Mouse (Mus musculus) small intestine, adult 2 months (tissue): ENCODE data around the gene Micu1. TPM values are rescaled to one million over a fixed set of nuclear protein-coding genes. Genes with fewer than 3 reads are reported as not detected.

Experiments
- H3K27ac ChIP-seq: fragments of 200-500 bp; 2 replicates; pipeline ENCODE4 v1.5.1; 2012; ENCODE audit warnings: low read depth, low read length, control low read depth, inconsistent platforms; ENCODE audit not compliant: insufficient read depth
- H3K27me3 ChIP-seq: fragments of 200-500 bp; 2 replicates; pipeline ENCODE4 v1.6.1; 2012; ENCODE audit warnings: mild to moderate bottlenecking, moderate library complexity, low read length, inconsistent platforms; ENCODE audit not compliant: control insufficient read depth, insufficient read depth
- H3K36me3 ChIP-seq: fragments of 200-500 bp; 2 replicates; pipeline ENCODE4 v1.6.1; 2012; ENCODE audit warnings: mild to moderate bottlenecking, low read length, control low read depth, inconsistent platforms; ENCODE audit not compliant: control insufficient read depth, insufficient read depth
- H3K4me1 ChIP-seq: fragments of 200-500 bp; 2 replicates; pipeline ENCODE4 v1.6.1; 2012; ENCODE audit warnings: low read length, inconsistent platforms, mixed read lengths; ENCODE audit not compliant: control insufficient read depth, insufficient read depth, insufficient read length
- H3K4me3 ChIP-seq: fragments of 200-500 bp; 2 replicates; pipeline ENCODE4 v1.5.1; 2012; ENCODE audit warnings: low read depth, mild to moderate bottlenecking, control low read depth, inconsistent platforms, low read length, moderate library complexity
- CTCF ChIP-seq: fragments of 200-500 bp; IDR thresholded peaks from 2 replicates; pipeline ENCODE4 v1.5.1; 2012; ENCODE audit warnings: low read depth, mild to moderate bottlenecking, control low read depth, inconsistent platforms, low read length, moderate library complexity, mixed read lengths; ENCODE audit not compliant: insufficient replicate concordance, insufficient read length; ENCODE audit errors: extremely low read depth
- POLR2A ChIP-seq: fragments of 200-500 bp; IDR thresholded peaks from 2 replicates; pipeline ENCODE4 v1.6.1; 2012; ENCODE audit warnings: low read depth, mild to moderate bottlenecking, control low read depth, inconsistent platforms, low read length, moderate library complexity
- WGBS: fragments of 180-500 bp; shearing (Covaris S2); methylation state at CpG from one replicate; pipeline ENCODE4 v1.1.7; 2018; 5-methylcytosine and 5-hydroxymethylcytosine counted together
- polyA plus RNA-seq: library from polyadenylated mRNA; depleted of rRNA; stranded (reverse); fragments of >200 nt; gene quantifications from 2 replicates; pipeline ENCODE4 v1.2.3, GENCODE M21; 2012

The Micu1 gene
- polyA plus RNA-seq, 1 experiment: 134 TPM

- WGBS: 92% methylated on average over 13 of the region's 13 CpGs
- TF ChIP-seq POLR2A: no peak
- no peak for TF ChIP-seq CTCF
Observed at GRCm38 (mm10) chr10:59773441-59774140, 71.3 kb downstream of the Micu1 start.

GRCm38 (mm10) chr10:59774141-59774534, 71.9 kb downstream of the Micu1 start:
- Histone ChIP-seq H3K4me3 (no peak overlapping the region), H3K36me3 (peaks cover 18% of the 10 kb centered on the region), H3K4me1 (no peaks in the 10 kb centered on the region), H3K27me3 (no peaks in the 10 kb centered on the region), H3K27ac (no peak overlapping the region)
- TF ChIP-seq CTCF: no peak
- no peak for TF ChIP-seq POLR2A
- WGBS: 92% methylated on average over 3 of the region's 3 CpGs

More at GRCm38 (mm10) chr10:59773441-59774140, 71.3 kb downstream of the Micu1 start:
- H3K4me3 ChIP-seq: no peak overlapping the region
- peaks cover 20% of the 10 kb centered on the region for H3K36me3 ChIP-seq
- no peaks in the 10 kb centered on the region for H3K4me1 ChIP-seq
- no peaks in the 10 kb centered on the region for H3K27me3 ChIP-seq
- H3K27ac ChIP-seq: no peak overlapping the region

GRCm38 (mm10) chr10:59777246-59777645, 75.0 kb downstream of the Micu1 start:
- 67% methylated on average over 3 of the region's 3 CpGs for WGBS
- no peak overlapping the region for H3K27ac ChIP-seq
- H3K4me3 ChIP-seq: no peak overlapping the region
- H3K27me3 ChIP-seq: no peaks in the 10 kb centered on the region
- TF ChIP-seq CTCF: no peak
- TF ChIP-seq POLR2A: no peak
- H3K36me3 ChIP-seq: peaks cover 14% of the 10 kb centered on the region
- no peaks in the 10 kb centered on the region for H3K4me1 ChIP-seq

GRCm38 (mm10) chr10:59778137-59778710, 75.9 kb downstream of the Micu1 start:
- Histone ChIP-seq H3K36me3 (peaks cover 17% of the 10 kb centered on the region), H3K27me3 (no peaks in the 10 kb centered on the region), H3K27ac (no peak overlapping the region), H3K4me1 (no peaks in the 10 kb centered on the region), H3K4me3 (no peak overlapping the region)
- 93% methylated on average over 4 of the region's 4 CpGs for WGBS
- TF ChIP-seq POLR2A: no peak
- no peak for TF ChIP-seq CTCF

- no peak for TF ChIP-seq CTCF
- Histone ChIP-seq H3K27me3 (no peaks in the 10 kb centered on the region), H3K4me3 (no peak overlapping the region), H3K27ac (no peak overlapping the region), H3K36me3 (peaks cover 21% of the 10 kb centered on the region), H3K4me1 (no peaks in the 10 kb centered on the region)
- 66% methylated on average over 3 of the region's 3 CpGs for WGBS
Observed at GRCm38 (mm10) chr10:59780698-59781097, 78.4 kb downstream of the Micu1 start.

GRCm38 (mm10) chr10:59781205-59781931, 79.1 kb downstream of the Micu1 start:
- Histone ChIP-seq H3K4me1 (no peaks in the 10 kb centered on the region), H3K27ac (no peak overlapping the region), H3K4me3 (no peak overlapping the region), H3K36me3 (peaks cover 17% of the 10 kb centered on the region), H3K27me3 (no peaks in the 10 kb centered on the region)
- WGBS: 92% methylated on average over 7 of the region's 7 CpGs
- TF ChIP-seq POLR2A (no peak), CTCF (no peak)
